8 mouse cellular contexts compared by ENCODE assay signal in the genomic region with DNA sequence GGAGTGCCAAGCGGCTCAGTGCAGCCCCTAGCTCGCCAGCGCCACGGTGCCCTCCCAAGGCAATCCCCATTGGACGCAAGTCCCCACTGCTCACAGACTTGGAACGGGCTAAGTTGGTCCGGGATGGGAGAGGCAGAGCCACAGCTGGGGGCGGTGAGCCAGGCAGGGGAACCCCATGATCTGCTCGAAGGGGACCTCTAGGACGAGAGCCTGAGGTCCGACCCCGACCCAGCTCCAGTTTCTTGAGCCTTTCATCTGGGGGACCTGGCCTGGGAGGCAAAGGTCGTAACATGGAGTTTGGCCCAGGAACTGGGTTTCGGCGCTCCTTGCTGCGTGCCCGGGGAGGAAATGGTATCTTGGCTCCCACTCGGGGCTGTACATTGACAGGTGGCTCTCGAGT. TPM values are rescaled to one million over a fixed set of nuclear protein-coding genes. Genes with fewer than 3 reads are reported as not detected.
A peak's percentile ranks its signal among the peaks of the same experiment; 100 is the strongest.
DNase-seq lines count a peak whose midpoint lies in the region; ATAC-seq lines count a peak whose summit lies in the region.

No protein-coding gene starts in this region.

- peak overlapping the region; percentile 97 for H3K4me3 ChIP-seq in megakaryocyte, embryonic 14.5 days (replicated peaks)
- peak overlapping the region; percentile 98 for H3K4me3 ChIP-seq in midbrain, embryonic 10.5 days

- H3K27me3 ChIP-seq in megakaryocyte, embryonic 14.5 days (replicated peaks), result no peaks in the 10 kb centered on the region
- H3K27me3 ChIP-seq in midbrain, embryonic 10.5 days (ENCODE audit: low read depth, poor library complexity, severe bottlenecking), result no peaks in the 10 kb centered on the region

- peak; percentile 39 for DNase-seq in cerebellum, adult 8-10 months
- DNase-seq in cerebellum, adult 11 months, result no peak
- DNase-seq in midbrain, embryonic 10.5 days (ENCODE audit: low spot score), result no peak
- no peak for DNase-seq in embryo, embryonic 9.5 days (ENCODE audit: extremely low spot score)
- DNase-seq in right cerebral cortex, postnatal 25 days, result no peak
- DNase-seq in gastrocnemius, postnatal 14 days, result no peak

- no peak for ATAC-seq in megakaryocyte, adult 5-6 weeks (ENCODE audit: poor library complexity, severe bottlenecking)

- H3K27ac ChIP-seq in midbrain, embryonic 10.5 days (replicated peaks), result peak overlapping the region; percentile 100

- WGBS in midbrain, embryonic 10.5 days, result 91% methylated on average over 19 of the region's 19 CpGs

- no peaks in the 10 kb centered on the region for H3K9me3 ChIP-seq in megakaryocyte, embryonic 14.5 days
- no peaks in the 10 kb centered on the region for H3K9me3 ChIP-seq in midbrain, embryonic 10.5 days (replicated peaks)

- intact Hi-C loops in gastrocnemius, postnatal 14 days (cut with DNase I; ENCODE audit: low total_unique reads), result no loop called here

- H3K36me3 ChIP-seq in megakaryocyte, embryonic 14.5 days (replicated peaks; ENCODE audit: low read length), result peaks cover 76% of the 10 kb centered on the region
- peaks cover 69% of the 10 kb centered on the region for H3K36me3 ChIP-seq in midbrain, embryonic 10.5 days

- H3K4me1 ChIP-seq in megakaryocyte, embryonic 14.5 days, result peaks cover 60% of the 10 kb centered on the region
- peaks cover 41% of the 10 kb centered on the region for H3K4me1 ChIP-seq in midbrain, embryonic 10.5 days

RNA-seq across cellular contexts. Expression of gene Usp21, which starts 1.3 kb away (rescaled TPM):
- polyA plus RNA-seq in megakaryocyte, embryonic 14.5 days (2012; ENCODE audit: insufficient read depth, low replicate concordance), result 33.2 and 67.7 TPM in 2 replicates
- total RNA-seq in megakaryocyte, adult 5-6 weeks (2015), result 41.1 and 41.9 TPM in 2 replicates
- total RNA-seq in megakaryocyte, adult 5-6 weeks (2017), result 20.2 and 28.9 TPM in 2 replicates
- polyA plus RNA-seq in midbrain, embryonic 10.5 days (2016; fragmentation: Nextera tagmentation; extraction: Ambion mirVana), result 102 and 109 TPM in 2 replicates
- total RNA-seq in gastrocnemius, postnatal 14 days (2021), result 10 to 100 TPM; 13.1 to 13.7 TPM

RNA-seq across cellular contexts. Expression of gene Ppox, which starts 5.5 kb away (rescaled TPM):
- polyA plus RNA-seq in megakaryocyte, embryonic 14.5 days (2012; ENCODE audit: insufficient read depth, low replicate concordance), result 17.0 and 28.8 TPM in 2 replicates
- total RNA-seq in megakaryocyte, adult 5-6 weeks (2015), result 26.5 and 27.4 TPM in 2 replicates
- 14.5 and 18.0 TPM in 2 replicates for total RNA-seq in megakaryocyte, adult 5-6 weeks (2017)
- 53.0 and 63.9 TPM in 2 replicates for polyA plus RNA-seq in midbrain, embryonic 10.5 days (2016; fragmentation: Nextera tagmentation; extraction: Ambion mirVana)
- total RNA-seq in gastrocnemius, postnatal 14 days (2021), result 10 to 100 TPM in 1 of 2 experiments, 1 to 10 TPM in 1; 9.6 to 11.8 TPM

RNA-seq across cellular contexts. Expression of gene Ufc1, which starts 8.3 kb away (rescaled TPM):
- 18.6 and 97.6 TPM in 2 replicates for polyA plus RNA-seq in megakaryocyte, embryonic 14.5 days (2012; ENCODE audit: insufficient read depth, low replicate concordance)
- 95.3 and 105 TPM in 2 replicates for total RNA-seq in megakaryocyte, adult 5-6 weeks (2015)
- total RNA-seq in megakaryocyte, adult 5-6 weeks (2017), result 54.6 and 78.6 TPM in 2 replicates
- 102 and 108 TPM in 2 replicates for polyA plus RNA-seq in midbrain, embryonic 10.5 days (2016; fragmentation: Nextera tagmentation; extraction: Ambion mirVana)
- total RNA-seq in gastrocnemius, postnatal 14 days (2021), result 10 to 100 TPM; 84.3 to 87.2 TPM

RNA-seq across cellular contexts. Expression of gene B4galt3, which starts 16.4 kb away (rescaled TPM):
- polyA plus RNA-seq in megakaryocyte, embryonic 14.5 days (2012; ENCODE audit: insufficient read depth, low replicate concordance), result 20.5 and 20.6 TPM in 2 replicates
- total RNA-seq in megakaryocyte, adult 5-6 weeks (2015), result 17.8 and 20.4 TPM in 2 replicates
- total RNA-seq in megakaryocyte, adult 5-6 weeks (2017), result 28.5 and 33.5 TPM in 2 replicates
- polyA plus RNA-seq in midbrain, embryonic 10.5 days (2016; fragmentation: Nextera tagmentation; extraction: Ambion mirVana), result 63.5 and 69.5 TPM in 2 replicates
- 1 to 10 TPM; 5.9 to 9.4 TPM for total RNA-seq in gastrocnemius, postnatal 14 days (2021)

RNA-seq across cellular contexts. Expression of gene Ndufs2, which starts 35.3 kb away (rescaled TPM):
- 24.9 and 49.7 TPM in 2 replicates for polyA plus RNA-seq in megakaryocyte, embryonic 14.5 days (2012; ENCODE audit: insufficient read depth, low replicate concordance)
- 235 and 245 TPM in 2 replicates for total RNA-seq in megakaryocyte, adult 5-6 weeks (2015)
- total RNA-seq in megakaryocyte, adult 5-6 weeks (2017), result 276 and 306 TPM in 2 replicates
- polyA plus RNA-seq in midbrain, embryonic 10.5 days (2016; fragmentation: Nextera tagmentation; extraction: Ambion mirVana), result 267 and 268 TPM in 2 replicates
- 100 to 1,000 TPM; 580 to 737 TPM for total RNA-seq in gastrocnemius, postnatal 14 days (2021)
